Mouse (Mus musculus) right cerebral cortex, adult 2 months (tissue): ENCODE measurements at regions not wholly inside any gene's neighbourhood (a gene's known extent, or its start where the extent isn't known, plus 50 kb on each side); places are given as distances from the start of the nearest gene placed in this dataset.

Experiments
- DNase-seq, 2 experiments: peaks; one replicate each; pipeline ENCODE4 v3.0.0; 2021 to 2022; ENCODE audit warnings: low spot score in 2 of 2

DNA sequence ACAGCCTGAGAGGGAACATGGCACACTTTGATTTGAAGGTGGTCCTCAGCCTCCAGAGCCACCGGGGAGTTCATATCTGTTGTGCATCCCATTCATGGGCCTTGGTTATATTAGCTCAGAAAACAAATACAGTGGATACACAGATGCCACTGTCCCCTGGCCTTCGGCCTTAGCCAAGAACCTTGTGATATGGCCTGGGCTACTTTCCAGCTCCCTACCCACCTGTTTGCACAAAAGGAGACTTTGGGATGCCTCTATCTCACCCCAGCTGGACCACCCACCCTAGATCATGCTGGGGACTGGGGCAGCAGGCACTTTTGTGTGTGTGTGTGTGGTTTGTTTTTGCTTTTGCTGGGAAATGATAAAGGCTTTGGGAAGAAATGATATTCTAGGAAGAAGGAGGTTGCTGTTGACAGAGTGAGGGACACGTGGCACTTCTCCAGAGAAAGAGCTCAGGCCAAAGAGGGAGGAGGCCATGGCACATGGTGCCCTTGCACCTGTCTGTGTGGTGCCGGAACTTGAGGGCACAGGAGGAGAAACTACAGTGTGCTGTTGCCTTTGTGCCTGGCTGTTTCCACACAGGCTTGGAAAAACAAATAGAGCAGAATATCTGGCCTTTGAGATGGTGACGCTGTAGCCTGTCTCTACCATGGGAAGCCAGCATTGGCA lies 135.6 kb upstream of the Id2 start:
- DNase-seq: no peak

DNA sequence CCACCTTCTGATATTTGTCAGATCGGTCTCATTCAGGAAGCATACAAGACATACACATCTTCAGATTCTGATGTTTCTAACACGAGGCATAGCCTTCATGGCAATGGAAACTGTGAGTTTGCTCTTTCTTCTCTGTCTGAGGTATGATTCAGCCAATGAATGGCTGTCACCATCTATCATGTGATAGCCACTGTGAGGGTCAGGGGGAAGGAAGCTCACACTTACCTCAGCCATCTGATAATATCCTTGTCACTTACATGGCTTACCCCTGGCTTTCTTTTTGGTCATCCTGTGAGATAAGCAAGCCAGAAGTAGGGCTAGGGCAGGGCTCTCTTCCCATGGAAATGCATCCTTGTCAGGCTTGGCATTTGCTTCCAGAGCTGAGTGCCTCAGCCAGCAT lies 131.8 kb upstream of the Id2 start:
- DNase-seq: no peak

DNA sequence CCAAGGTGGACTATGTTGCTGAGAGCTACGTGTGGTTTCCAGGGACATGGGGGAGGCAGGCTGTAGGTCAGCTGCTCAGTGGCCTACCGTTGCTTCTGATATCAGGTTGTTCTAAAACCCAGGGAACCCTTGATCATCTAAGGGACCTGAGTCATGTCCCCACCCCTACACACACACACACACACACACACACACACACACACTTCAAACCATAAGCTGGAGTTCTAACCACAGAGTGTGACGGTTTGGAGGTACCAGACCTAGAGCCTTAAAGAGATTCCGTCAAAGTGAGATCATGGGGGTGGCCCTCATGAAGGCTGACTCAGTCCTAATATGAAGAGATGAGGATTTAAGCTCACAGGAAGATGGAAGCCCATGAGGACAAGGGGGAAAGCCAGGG lies 130.8 kb upstream of the Id2 start:
- no peak for DNase-seq

DNA sequence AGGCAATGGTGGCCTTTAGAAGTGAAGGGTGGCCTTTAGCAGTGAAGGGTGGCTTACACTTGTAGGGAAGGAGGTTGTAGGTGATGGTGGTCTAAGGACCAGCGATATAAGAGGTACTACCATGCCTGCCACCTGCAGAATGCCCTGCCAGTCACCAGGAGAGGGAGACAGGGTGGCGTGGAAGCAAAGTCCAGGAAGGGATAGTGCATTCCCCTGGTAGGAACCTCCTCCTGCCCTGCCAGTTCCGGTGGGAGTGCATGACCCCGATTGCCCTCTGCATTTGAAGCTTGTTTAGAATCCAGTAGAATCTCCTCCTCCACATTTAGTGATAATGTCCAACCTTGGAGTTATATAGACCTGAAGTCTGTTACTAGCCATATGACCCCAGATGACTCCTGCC lies 127.7 kb upstream of the Id2 start:
- no peak for DNase-seq

DNA sequence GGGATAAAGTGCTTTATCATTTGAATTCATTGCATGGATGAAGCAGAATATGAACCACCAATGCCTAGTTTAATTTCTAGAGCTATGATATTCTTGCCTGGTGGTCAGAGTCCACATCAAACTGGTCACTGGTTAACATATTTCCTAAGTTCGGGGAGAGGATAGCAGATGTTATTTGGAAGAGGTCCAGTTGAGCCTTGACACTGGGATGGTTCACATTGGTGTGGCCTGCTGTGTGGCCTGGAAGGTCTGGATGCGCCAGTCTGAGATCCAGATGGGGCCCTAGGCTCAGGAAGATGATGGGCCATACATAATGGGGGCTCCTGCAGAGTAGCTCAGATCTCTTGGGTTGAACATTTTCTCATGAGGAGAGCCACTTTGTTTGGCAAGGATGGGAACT lies 127.3 kb upstream of the Id2 start:
- no peak for DNase-seq

DNA sequence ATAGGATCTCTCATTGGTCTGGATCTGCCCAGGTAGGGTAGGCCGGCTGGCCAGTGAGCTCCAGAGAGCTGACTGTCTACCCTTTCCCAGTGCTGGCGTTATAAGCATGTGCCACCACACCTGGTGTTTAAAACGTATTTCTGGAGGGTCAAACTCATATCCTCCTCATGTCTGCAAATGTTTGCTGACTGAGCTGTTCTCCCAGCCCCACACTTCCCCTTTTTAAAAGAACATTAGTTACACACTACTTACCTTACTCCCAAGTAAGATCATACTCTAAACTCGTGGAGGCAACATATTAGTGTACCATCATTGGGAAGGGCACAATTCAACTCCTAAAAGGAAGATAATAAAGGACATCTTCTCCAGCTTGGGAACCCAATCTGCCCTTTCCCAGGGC lies 126.6 kb upstream of the Id2 start:
- no peak for DNase-seq

DNA sequence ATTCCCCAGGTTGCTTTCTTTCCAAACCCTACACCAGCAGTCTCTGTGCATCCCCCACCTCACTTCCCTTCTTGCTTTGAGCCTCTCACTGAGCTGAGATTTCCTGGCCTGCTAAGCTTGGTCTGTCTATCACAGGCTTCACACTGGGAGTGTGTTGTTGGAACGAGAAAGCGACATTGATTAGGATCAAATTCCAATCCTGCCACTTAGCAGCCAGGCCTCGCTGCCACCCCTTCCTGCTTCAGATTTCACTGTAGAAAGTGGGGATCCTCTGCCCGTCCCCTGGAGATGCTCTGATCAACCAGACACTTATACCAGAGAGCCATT lies 123.8 kb upstream of the Id2 start:
- DNase-seq: no peak

DNA sequence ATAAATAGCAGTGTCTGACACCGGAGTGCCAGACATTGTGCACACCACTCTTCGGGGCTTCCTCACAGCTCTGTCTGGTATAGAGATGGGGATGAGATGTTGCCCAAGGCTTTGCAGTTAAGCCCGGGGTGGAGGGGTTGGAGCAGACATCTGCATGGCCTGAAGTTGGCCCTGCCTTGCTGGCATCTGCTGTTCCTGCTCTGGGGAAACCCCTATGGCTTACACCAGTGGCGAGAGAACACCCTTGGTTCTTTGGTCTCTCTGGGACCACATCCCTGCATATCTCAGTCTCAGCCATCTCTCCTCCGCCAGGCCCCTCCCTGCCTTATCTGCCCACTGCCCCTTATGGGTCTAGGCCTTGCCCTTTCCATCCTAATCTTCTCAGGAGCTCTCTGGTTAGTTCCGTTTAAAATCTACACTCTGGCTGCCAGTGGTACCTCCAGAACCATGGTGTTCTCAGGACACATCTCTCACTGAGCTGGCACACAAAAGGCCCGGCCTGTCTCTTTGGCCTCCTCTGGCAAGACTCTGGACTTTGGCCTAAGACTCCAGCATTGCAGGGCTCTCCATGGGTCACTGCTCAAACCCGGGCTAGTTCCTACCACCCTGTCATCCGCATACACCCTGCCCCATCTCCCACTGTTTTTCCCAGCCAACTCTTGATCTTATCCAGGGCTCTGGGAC lies 123.3 kb upstream of the Id2 start:
- no peak for DNase-seq

DNA sequence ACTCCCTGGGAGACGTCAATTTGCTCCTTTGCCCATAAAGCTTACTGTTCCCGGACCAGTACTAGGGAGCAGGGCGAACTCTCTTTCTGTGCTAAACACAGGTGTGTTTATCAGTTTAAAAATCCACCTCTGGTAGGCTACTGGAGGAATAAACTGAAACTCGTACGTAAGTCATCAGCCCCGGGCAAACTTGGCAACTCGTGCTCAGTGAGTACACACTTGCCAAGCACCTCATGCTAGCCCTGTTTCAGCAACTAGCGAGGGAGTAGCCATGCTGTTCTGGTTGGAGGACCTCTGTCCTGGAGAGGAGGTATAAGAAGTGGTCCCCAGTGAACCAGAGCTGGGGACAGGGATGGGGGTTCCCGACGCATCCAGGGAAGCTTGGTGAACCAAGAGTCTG lies 122.6 kb upstream of the Id2 start:
- DNase-seq: no peak

DNA sequence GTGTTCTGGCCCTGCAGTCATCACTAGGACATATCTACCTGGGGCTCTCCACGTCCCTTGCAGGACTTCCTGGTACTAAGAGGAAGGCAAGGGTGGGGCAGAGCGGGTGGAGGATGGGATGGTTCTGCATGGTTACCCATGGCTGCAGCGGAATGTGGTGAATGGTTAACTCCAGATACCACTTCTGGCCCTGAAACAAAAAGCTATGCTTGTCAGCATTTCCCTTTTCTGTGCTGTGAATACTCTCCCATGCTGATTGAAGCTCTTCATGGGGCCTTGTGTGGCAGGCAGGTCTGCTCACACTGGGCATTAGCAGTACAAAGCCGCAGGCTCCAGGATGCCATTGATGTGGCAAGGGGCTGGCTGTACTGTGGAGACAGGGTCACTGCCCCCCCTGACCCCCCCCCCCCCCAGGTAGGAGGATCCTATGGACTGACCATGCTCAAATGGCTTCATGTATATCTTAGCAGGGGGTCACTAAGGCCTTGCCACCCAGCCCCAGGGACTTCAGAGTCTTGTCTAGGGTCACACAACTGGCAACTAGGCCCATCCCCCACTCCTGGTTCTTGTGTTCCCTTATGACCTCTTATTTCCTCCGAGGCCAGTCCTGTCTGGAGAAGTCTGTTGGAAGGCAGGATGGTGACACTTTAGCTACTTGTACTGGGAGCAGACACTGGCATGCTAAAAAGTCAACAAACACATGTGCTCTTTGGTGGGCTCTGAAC lies 120.0 kb upstream of the Id2 start:
- DNase-seq: no peak

DNA sequence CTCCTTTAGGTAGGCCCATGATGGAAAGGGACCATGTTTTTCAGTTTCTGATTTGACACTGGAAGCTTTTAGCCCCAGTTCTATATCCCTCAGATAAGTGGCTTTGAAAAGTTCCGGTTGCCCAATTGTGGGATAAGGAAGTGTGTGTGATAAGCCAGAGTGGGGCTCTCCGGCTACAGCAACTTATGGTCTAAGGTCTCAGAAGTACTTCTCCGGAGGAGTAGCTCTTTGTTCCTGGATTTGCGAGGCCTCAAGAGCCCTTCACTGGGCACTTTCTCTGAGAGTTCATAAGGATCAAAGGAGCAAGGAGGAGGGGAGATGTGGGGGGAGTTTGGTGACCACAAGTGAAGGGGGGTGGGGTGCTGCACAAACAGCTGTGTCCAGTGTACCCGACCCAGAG lies 118.3 kb upstream of the Id2 start:
- no peak for DNase-seq

DNA sequence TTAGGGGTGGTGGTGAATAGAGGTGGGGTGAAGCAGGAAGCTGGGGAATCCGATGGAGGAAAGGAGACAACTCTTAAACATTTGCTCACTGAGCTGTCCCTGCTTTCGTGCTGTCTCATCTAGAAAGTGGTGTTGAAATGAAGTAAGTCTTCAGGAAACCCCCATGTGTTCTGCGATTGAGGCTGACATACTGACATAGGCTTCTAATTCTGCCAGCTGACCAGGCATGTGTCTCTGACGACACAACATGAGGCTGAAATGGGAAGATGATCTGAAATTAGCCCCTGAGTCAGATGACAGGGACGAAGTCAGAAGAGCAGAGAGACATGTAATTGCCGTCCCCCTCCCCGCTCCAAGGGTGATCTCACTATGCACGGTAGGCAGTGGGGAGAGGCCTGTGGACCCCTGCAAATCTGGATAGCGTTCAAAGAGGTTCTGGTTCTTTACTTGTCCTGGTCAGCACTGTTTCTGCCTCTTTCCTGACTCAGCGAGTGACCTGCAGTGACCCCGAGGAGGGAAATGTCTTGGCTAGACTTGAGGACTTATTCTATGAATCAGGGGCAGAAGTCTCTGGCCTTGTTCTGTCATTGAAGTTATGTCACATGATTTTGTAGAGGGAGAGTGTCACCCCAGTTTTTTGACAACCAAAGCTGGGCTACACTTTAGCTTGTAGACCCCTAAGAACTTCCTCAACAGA lies 117.0 kb upstream of the Id2 start:
- DNase-seq: no peak

DNA sequence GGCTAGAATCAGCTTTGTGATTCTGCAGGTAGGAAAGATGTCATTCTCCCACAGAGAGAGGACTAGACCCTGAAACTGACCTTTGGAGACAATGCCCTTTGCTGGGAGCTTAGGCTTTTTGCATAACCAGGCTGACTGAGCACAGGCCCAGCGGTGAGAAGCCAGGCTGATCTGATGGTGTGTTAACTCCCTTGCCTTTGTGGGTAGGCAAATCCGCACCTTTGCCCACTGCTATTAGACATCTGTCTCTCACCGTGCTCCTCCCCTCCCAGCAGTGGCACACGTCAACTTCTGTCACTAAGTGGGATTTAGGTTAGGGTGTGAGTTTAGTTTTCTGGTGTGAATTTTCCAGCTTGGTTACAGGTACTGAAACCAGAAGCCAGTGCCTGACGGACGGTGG lies 114.4 kb upstream of the Id2 start:
- no peak for DNase-seq

DNA sequence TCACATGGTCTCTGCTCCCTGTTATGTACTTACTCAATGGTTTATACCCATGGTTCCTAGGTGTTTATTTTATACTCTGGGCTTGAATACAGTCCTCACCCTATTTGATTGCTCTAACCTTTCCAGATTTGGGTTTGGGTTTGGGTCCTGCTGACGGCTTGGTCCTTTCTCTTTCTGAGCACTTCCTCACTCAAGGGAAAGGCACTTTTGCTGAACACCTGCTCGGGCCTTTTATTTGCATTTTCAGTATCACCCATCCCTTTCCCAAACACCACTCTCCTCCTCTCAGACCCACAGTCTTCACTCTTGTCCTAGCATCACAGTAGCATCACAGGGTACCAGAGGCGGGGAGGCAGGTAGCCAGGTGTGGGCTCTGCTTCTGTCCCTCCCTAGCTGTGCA lies 113.7 kb upstream of the Id2 start:
- DNase-seq: no peak

DNA sequence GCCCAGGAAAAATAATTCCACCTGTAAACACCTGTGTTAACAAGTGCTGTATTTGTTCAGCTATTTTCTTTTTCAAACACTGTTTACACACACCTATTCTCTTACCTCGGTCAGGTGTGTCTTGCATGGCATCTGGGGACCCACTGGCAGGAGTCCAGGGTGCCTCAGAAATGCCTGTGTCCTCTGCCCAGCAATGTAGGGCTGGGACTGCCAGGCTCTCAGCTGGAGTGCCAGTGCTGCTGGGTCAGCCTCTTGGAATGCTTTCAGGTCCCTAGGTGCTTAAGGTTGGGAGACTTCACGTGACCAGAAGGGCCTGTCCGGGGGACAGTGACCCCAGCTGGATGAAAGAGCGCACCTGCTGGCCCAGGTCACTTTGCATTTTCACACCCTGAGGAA lies 112.4 kb upstream of the Id2 start:
- DNase-seq: no peak

DNA sequence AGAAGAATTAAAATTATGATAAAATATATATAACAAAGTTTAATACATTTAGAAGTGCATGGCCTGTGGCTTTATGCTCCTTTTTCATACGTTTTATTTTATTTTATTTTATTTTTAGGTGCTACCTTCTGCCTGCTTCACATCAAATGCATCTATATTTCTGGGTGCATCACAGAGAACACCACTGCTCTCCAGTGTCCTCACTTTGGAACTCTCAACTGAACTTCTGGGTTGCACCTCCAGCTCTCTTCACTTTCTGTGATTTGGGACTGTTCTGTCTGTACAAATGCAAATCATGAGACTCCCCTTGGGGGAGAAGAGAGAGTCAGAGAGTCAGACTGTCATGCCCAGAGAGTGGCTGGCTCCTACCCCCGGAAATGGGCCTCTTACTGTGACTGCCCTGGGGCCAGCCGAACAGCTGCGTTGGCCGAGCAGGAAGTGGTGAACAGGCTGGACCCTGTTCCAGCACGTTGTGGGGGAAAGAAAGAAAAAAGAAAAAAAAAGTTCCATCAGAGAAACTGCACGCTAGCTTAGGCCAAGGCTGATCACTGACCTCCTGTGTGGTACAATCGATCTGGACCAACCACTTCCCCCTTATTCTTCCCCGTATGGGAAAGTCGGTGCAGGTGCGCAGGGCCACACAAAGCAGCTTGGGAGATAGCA lies 111.9 kb upstream of the Id2 start:
- DNase-seq: peak in 1 of 2 experiments; percentile 17

DNA sequence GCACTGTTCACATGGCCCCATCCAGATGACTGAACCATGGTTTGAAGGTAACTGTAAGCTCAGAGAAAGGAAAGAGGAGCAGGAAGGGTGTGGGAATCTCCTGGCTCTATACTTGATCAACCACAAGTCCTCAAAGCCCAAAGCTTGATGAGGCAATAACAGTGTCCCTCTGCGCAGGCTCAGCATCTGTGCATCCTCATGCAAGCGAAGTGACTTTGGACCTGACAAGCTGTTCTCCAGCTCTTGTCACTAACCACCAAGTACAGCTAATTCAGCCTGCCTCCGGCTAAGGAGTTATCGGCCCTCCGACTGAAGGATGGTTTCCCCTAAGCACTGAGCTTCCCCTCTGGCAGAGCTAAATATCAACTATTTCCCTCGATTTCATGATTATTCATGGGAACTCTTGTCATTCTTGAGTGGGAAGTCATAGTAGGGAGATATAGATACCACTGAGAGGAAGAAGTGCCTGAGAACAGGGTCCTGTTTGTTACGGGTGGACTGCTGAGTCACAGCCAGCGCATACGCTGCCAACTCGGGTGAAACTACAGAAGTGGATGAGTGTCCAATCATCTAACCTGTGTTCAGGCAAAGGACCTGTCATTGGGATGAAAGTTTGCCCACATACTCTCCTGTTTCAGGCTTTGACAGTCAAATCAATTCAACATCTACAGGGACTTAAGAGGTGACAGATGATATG lies 106.6 kb upstream of the Id2 start:
- no peak for DNase-seq

DNA sequence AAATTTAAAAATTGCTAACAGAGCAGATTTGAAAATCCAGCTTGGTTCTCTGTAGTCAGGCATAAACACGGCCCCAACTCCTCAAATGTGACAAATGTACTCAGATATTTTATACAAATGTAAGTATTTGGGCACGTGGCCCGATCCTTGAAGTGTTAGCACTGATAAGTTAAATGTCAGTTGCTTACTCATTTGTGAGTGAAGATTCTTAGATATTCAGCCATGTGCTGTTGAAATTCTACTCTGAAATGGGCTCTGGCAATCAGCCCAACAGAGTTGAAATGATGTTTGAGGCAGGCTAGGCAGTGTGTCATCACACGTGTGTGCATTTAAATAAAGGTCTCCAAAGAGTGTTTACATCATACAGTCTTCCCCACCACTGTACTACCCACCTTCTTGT lies 103.2 kb upstream of the Id2 start:
- DNase-seq: no peak

DNA sequence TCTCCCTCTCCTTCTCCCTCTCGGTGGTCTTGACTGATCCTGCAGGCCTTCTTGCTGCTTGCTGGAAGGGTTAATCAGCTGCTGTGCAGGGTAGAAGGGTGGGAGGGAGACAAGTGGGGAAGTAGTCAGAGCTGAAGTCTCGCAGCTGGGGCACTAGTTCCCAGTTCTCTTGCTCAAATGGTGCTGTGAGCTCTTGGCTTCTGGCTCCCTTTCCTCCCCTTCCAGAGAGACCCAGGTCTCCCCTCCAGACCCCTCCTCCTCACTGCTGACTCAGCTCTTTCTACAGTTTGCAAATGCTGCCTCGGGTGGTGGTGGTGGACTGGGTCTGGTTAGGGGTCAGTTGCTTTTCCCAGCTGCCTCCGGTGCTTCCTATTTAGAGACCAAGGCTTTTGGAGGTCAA lies 100.8 kb upstream of the Id2 start:
- no peak for DNase-seq

DNA sequence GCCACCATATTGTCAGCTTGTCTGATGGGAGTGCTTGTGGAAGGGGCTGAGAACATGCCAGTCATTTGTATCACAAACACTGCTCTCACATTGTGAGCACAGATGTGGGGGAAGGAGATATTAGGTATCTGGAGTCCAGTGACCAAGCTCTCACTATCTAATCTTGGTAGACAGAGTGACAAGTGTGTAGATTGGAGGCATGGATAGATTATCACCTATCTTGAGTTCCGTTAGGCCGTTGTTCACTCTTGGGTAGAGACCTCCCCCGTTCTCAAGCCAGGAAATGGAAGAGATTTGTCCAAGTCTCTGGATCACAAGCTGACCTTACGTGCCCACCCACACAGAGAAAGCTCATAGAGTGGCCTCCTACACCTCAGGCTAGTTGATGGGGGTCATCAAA lies 99.1 kb upstream of the Id2 start:
- DNase-seq: no peak

DNA sequence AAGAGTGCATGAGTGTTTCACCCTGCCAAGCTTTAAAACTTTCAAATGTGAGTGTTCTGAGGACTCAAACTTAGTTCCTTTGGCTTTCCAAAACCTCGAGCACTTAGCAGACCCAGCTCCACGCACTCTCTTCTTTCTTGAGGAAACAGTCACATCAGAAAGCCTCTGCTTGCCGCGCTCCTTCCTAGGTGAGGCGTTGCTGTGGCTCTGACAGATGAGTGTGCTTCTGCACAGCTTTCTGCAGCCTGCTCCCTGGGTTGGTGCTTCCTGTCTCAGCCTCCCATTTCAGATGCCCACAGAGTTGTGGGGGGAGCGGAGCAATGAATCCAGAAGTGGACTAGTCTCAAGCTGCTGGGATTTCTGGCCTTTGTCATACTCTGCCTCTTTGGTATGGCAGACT lies 95.3 kb upstream of the Id2 start:
- DNase-seq: no peak

DNA sequence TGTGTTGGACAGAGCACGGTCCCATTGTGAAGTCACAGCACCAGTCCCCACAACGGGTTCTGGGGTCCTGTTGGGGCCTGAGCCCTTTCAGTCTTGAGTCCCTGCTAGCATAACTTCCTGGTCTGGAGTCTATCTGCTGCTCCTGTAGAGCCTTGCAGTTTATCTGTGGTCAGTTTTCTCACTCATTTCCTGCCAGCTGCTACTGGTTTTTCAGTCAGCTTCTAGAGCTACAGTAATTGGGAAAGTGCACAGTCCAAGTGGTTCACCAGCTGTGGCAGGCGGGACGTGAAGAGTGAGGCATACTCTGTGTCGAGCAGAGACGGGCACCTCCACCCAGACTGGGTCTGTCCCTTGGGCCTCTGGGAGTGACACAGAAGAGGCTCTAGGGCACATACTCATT lies 93.4 kb upstream of the Id2 start:
- DNase-seq: no peak
